Mouse (Mus musculus) midbrain, embryonic 13.5 days (tissue): ENCODE measurements around the gene Gzmn. TPM values are rescaled to one million over a fixed set of nuclear protein-coding genes. Genes with fewer than 3 reads are reported as not detected.
"Not testable (repeated sequence)": the region's sequence is repeated elsewhere in the genome, so short reads cannot be mapped to it uniquely, and the experiment has no call there.

Experiments
- ATAC-seq: fragments of 200-750 bp; cut with Nextera tagmentation; 2 replicates; pipeline ENCODE4 v1.8.0; 2017; ENCODE audit warnings: mild to moderate bottlenecking, moderate TSS enrichment, moderate library complexity
- H3K27ac ChIP-seq: fragments of 300-500 bp; sonication (generic); 2 replicates; pipeline ENCODE4 v1.5.1; 2015; ENCODE audit warnings: inconsistent platforms, mild to moderate bottlenecking, moderate library complexity
- H3K27me3 ChIP-seq: fragments of 300-500 bp; sonication (generic); 2 replicates; pipeline ENCODE4 v1.6.1; 2015; ENCODE audit warnings: mild to moderate bottlenecking, inconsistent platforms
- H3K36me3 ChIP-seq: fragments of 300-500 bp; sonication (generic); 2 replicates; pipeline ENCODE4 v1.6.1; 2015; ENCODE audit warnings: mild to moderate bottlenecking, inconsistent platforms
- H3K4me1 ChIP-seq: fragments of 300-500 bp; sonication (generic); replicated peaks from 2 replicates; pipeline ENCODE4 v1.6.1; 2015; ENCODE audit warnings: inconsistent platforms
- H3K4me2 ChIP-seq: fragments of 300-500 bp; sonication (generic); replicated peaks from 2 replicates; pipeline ENCODE4 v1.6.1; 2015; ENCODE audit warnings: moderate library complexity, mild to moderate bottlenecking, inconsistent platforms
- H3K4me3 ChIP-seq: fragments of 300-500 bp; sonication (generic); replicated peaks from 2 replicates; pipeline ENCODE4 v1.5.1; 2015; ENCODE audit warnings: mild to moderate bottlenecking, inconsistent platforms
- H3K9ac ChIP-seq: fragments of 300-500 bp; sonication (generic); replicated peaks from 2 replicates; pipeline ENCODE4 v1.6.1; 2015; ENCODE audit warnings: mild to moderate bottlenecking, inconsistent platforms
- H3K9me3 ChIP-seq: fragments of 300-500 bp; sonication (generic); 2 replicates; pipeline ENCODE4 v1.6.1; 2016; ENCODE audit warnings: mild to moderate bottlenecking, inconsistent platforms
- WGBS: fragments of 180-500 bp; shearing (Covaris S2); methylation state at CpG from one replicate; pipeline ENCODE4 v1.1.7; 2015; 5-methylcytosine and 5-hydroxymethylcytosine counted together
- polyA plus RNA-seq: library from polyadenylated mRNA; unstranded; fragments of >200 nt; fragmentation: Nextera tagmentation; extraction: Ambion mirVana; gene quantifications from 2 replicates; pipeline ENCODE4 v1.2.1, GENCODE M21; 2015

Gene Gzmn
- polyA plus RNA-seq = not detected in 2 replicates

GRCm38 (mm10) chr14:56174499-56174898, at the start of gene Gzmn:
Gene Gzmn, minus strand, starts transcription at chr14:56174599.
- WGBS = 91% methylated on average over 5 of the region's 5 CpGs
- no peak for ATAC-seq
- H3K27ac ChIP-seq = no peak within 1 kb of the TSS
- H3K36me3 ChIP-seq = no peaks in the 10 kb centered on the region
- H3K9ac ChIP-seq = no peak within 1 kb of the TSS
- no peaks in the 10 kb centered on the region for H3K4me1 ChIP-seq
- H3K4me2 ChIP-seq = no peak within 1 kb of the TSS
- no peaks in the 10 kb centered on the region for H3K27me3 ChIP-seq
- no peaks in the 10 kb centered on the region for H3K9me3 ChIP-seq
- no peak within 1 kb of the TSS for H3K4me3 ChIP-seq

GRCm38 (mm10) chr14:56211317-56211716, 36.9 kb upstream of the Gzmn start, which contains the start of gene Gzmf:
Gene Gzmf, minus strand, starts transcription at chr14:56211417.
- no peaks in the 10 kb centered on the region for H3K27me3 ChIP-seq
- no peaks in the 10 kb centered on the region for H3K9me3 ChIP-seq
- H3K36me3 ChIP-seq = no peaks in the 10 kb centered on the region
- no peak within 1 kb of the TSS for H3K4me3 ChIP-seq
- no peak within 1 kb of the TSS for H3K27ac ChIP-seq
- H3K9ac ChIP-seq = no peak within 1 kb of the TSS
- 91% methylated on average over 4 of the region's 4 CpGs for WGBS
- no peak for ATAC-seq
- H3K4me2 ChIP-seq = no peak within 1 kb of the TSS
- no peaks in the 10 kb centered on the region for H3K4me1 ChIP-seq

GRCm38 (mm10) chr14:56205613-56206012, 31.2 kb upstream of the Gzmn start:
- H3K27ac ChIP-seq = no peak overlapping the region
- H3K4me1 ChIP-seq = no peaks in the 10 kb centered on the region
- no peaks in the 10 kb centered on the region for H3K27me3 ChIP-seq
- H3K9me3 ChIP-seq = no peaks in the 10 kb centered on the region
- no peak overlapping the region for H3K4me2 ChIP-seq
- 90% methylated on average over 1 of the region's 1 CpGs for WGBS
- no peak for ATAC-seq
- no peaks in the 10 kb centered on the region for H3K36me3 ChIP-seq
- H3K9ac ChIP-seq = no peak overlapping the region
- H3K4me3 ChIP-seq = no peak overlapping the region

- not testable (repeated sequence) for H3K36me3 ChIP-seq, ATAC-seq, H3K9ac ChIP-seq, H3K27me3 ChIP-seq, H3K9me3 ChIP-seq, H3K4me1 ChIP-seq, H3K4me3 ChIP-seq, H3K4me2 ChIP-seq, H3K27ac ChIP-seq
- WGBS = 44% methylated on average over 5 of the region's 5 CpGs
Observed at GRCm38 (mm10) chr14:56205021-56205420, 30.6 kb upstream of the Gzmn start.

GRCm38 (mm10) chr14:56203975-56204374, 29.6 kb upstream of the Gzmn start:
- WGBS = 12% methylated on average over 2 of the region's 2 CpGs
- no peak overlapping the region for H3K9ac ChIP-seq
- no peak overlapping the region for H3K4me3 ChIP-seq
- no peak for ATAC-seq
- no peaks in the 10 kb centered on the region for H3K36me3 ChIP-seq
- no peak overlapping the region for H3K4me2 ChIP-seq
- no peaks in the 10 kb centered on the region for H3K4me1 ChIP-seq
- no peak overlapping the region for H3K27ac ChIP-seq
- H3K9me3 ChIP-seq = no peaks in the 10 kb centered on the region
- no peaks in the 10 kb centered on the region for H3K27me3 ChIP-seq

GRCm38 (mm10) chr14:56186946-56187345, 12.5 kb upstream of the Gzmn start:
- H3K27me3 ChIP-seq = no peaks in the 10 kb centered on the region
- H3K36me3 ChIP-seq = no peaks in the 10 kb centered on the region
- H3K4me3 ChIP-seq = no peak overlapping the region
- no peaks in the 10 kb centered on the region for H3K9me3 ChIP-seq
- no peak overlapping the region for H3K4me2 ChIP-seq
- WGBS = 64% methylated on average over 6 of the region's 6 CpGs
- H3K9ac ChIP-seq = no peak overlapping the region
- H3K4me1 ChIP-seq = no peaks in the 10 kb centered on the region
- no peak overlapping the region for H3K27ac ChIP-seq
- ATAC-seq = no peak

GRCm38 (mm10) chr14:56186521-56186920, 12.1 kb upstream of the Gzmn start:
- no peaks in the 10 kb centered on the region for H3K27me3 ChIP-seq
- H3K27ac ChIP-seq = no peak overlapping the region
- WGBS = 73% methylated on average over 5 of the region's 5 CpGs
- H3K4me1 ChIP-seq = no peaks in the 10 kb centered on the region
- H3K9ac ChIP-seq = no peak overlapping the region
- no peaks in the 10 kb centered on the region for H3K36me3 ChIP-seq
- no peaks in the 10 kb centered on the region for H3K9me3 ChIP-seq
- ATAC-seq = no peak
- no peak overlapping the region for H3K4me2 ChIP-seq
- H3K4me3 ChIP-seq = no peak overlapping the region

GRCm38 (mm10) chr14:56177651-56178050, 3.3 kb upstream of the Gzmn start:
- not testable (repeated sequence) for ATAC-seq, H3K36me3 ChIP-seq, H3K4me2 ChIP-seq, H3K27me3 ChIP-seq, H3K4me3 ChIP-seq, H3K9me3 ChIP-seq, H3K27ac ChIP-seq, H3K4me1 ChIP-seq, H3K9ac ChIP-seq
- 31% methylated on average over 8 of the region's 8 CpGs for WGBS

- Histone ChIP-seq H3K4me1 (no peaks in the 10 kb centered on the region), H3K27me3 (no peaks in the 10 kb centered on the region), H3K9me3 (no peaks in the 10 kb centered on the region), H3K27ac (no peak overlapping the region), H3K4me2 (no peak overlapping the region), H3K4me3 (no peak overlapping the region), H3K36me3 (no peaks in the 10 kb centered on the region), H3K9ac (no peak overlapping the region)
- ATAC-seq = no peak
- 93% methylated on average over 6 of the region's 6 CpGs for WGBS
Observed at GRCm38 (mm10) chr14:56173396-56173795, 1.0 kb downstream of the Gzmn start.

GRCm38 (mm10) chr14:56172744-56173143, 1.7 kb downstream of the Gzmn start:
- no peaks in the 10 kb centered on the region for H3K36me3 ChIP-seq
- H3K9me3 ChIP-seq = no peaks in the 10 kb centered on the region
- no peaks in the 10 kb centered on the region for H3K4me1 ChIP-seq
- 89% methylated on average over 5 of the region's 5 CpGs for WGBS
- H3K27me3 ChIP-seq = no peaks in the 10 kb centered on the region
- H3K27ac ChIP-seq = no peak overlapping the region
- no peak overlapping the region for H3K4me3 ChIP-seq
- no peak overlapping the region for H3K9ac ChIP-seq
- no peak for ATAC-seq
- H3K4me2 ChIP-seq = no peak overlapping the region

- H3K4me2 ChIP-seq = no peak overlapping the region
- no peaks in the 10 kb centered on the region for H3K36me3 ChIP-seq
- H3K27ac ChIP-seq = no peak overlapping the region
- no peak overlapping the region for H3K9ac ChIP-seq
- WGBS = 86% methylated on average over 6 of the region's 6 CpGs
- H3K4me1 ChIP-seq = no peaks in the 10 kb centered on the region
- ATAC-seq = no peak
- no peaks in the 10 kb centered on the region for H3K9me3 ChIP-seq
- no peaks in the 10 kb centered on the region for H3K27me3 ChIP-seq
- H3K4me3 ChIP-seq = no peak overlapping the region
Observed at GRCm38 (mm10) chr14:56168009-56168408, 6.4 kb downstream of the Gzmn start.

GRCm38 (mm10) chr14:56162109-56162508, 12.3 kb downstream of the Gzmn start:
- H3K4me1 ChIP-seq = no peaks in the 10 kb centered on the region
- H3K36me3 ChIP-seq = no peaks in the 10 kb centered on the region
- no peaks in the 10 kb centered on the region for H3K9me3 ChIP-seq
- no peak overlapping the region for H3K27ac ChIP-seq
- H3K4me3 ChIP-seq = no peak overlapping the region
- ATAC-seq = no peak
- H3K4me2 ChIP-seq = no peak overlapping the region
- no peaks in the 10 kb centered on the region for H3K27me3 ChIP-seq
- 89% methylated on average over 2 of the region's 2 CpGs for WGBS
- H3K9ac ChIP-seq = no peak overlapping the region

- 89% methylated on average over 2 of the region's 2 CpGs for WGBS
- H3K36me3 ChIP-seq, H3K4me3 ChIP-seq, H3K4me1 ChIP-seq, H3K9ac ChIP-seq, H3K27ac ChIP-seq, H3K27me3 ChIP-seq, H3K9me3 ChIP-seq, ATAC-seq, H3K4me2 ChIP-seq: not testable (repeated sequence)
Observed at GRCm38 (mm10) chr14:56159479-56159878, 14.9 kb downstream of the Gzmn start, which contains the start of gene Gzmg. Gene Gzmg, minus strand, starts transcription at chr14:56159579.
